ENCODE assay signal across 23 mouse cellular contexts in the genomic region with DNA sequence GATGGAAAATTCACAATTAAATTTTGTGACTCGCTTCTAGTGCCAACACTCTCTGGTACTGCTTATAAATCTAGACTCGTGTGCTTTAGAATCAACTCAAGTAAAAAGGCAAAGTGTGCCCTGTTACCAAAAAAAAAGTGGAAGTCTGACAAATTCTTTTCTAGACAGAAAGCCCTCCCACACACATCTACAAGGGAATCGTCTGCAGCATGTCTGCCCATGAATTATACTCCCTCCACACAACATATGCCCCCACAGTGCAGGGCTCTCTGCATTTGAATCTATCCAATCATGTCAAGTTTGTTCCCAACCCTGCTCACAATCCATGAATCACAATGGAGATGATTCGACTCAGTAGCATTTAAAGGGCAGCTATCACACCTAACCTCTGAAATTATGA.
DNase-seq lines count a peak whose midpoint lies in the region; ATAC-seq and TF ChIP-seq lines count a peak whose summit lies in the region.
"Had no signal": no experiment of that assay in that cellular context is flagged by ENCODE, and none has a peak within 500 bp of the region (broad histone marks: within the 10 kb centered on the region; RNA-seq: fewer than 3 reads in every experiment).

No protein-coding gene starts in this region.

- peak; percentile 7 for DNase-seq in kidney, postnatal 0 days (ENCODE audit: low spot score)
- DNase-seq in kidney, postnatal 25 days = no peak
- peak; percentile 64 for DNase-seq in right cerebral cortex, adult 18-20 months
- no peak for DNase-seq in right cerebral cortex, postnatal 4 days
- peak; percentile 13 for DNase-seq in right cerebral cortex, postnatal 14 days
- DNase-seq in ovary, postnatal 14 days (ENCODE audit: low spot score) = no peak
- DNase-seq in urinary bladder, postnatal 4 days (ENCODE audit: low spot score in 2 of 2) = no peak
- DNase-seq: adrenal gland, postnatal 25 days; cerebellum, adult 11 months; cerebellum, postnatal 10 days; gastrocnemius, postnatal 10 days; kidney, postnatal 14 days; thymus, adult 18-20 months had no signal

- no peak overlapping the region for H3K9ac ChIP-seq in kidney, postnatal 0 days (ENCODE audit: low read depth, low read length)
- H3K9ac ChIP-seq: hindbrain, embryonic 15.5 days; neural tube, embryonic 13.5 days; stomach, embryonic 15.5 days had no signal

- H3K4me3 ChIP-seq in kidney, postnatal 0 days (replicated peaks; ENCODE audit: low read depth, low read length) = no peak overlapping the region
- H3K4me3 ChIP-seq: embryonic facial prominence, embryonic 10.5 days; heart, embryonic 10.5 days; hindbrain, embryonic 15.5 days; midbrain, embryonic 10.5 days; myocyte; neural tube, embryonic 13.5 days; stomach, embryonic 15.5 days had no signal

- ATAC-seq in kidney, postnatal 0 days (replicated peaks; ENCODE audit: low FRiP score, low read depth) = no peak
- ATAC-seq: forebrain, embryonic 16.5 days; lung, postnatal 0 days; midbrain, embryonic 16.5 days had no signal

- H3K4me2 ChIP-seq in kidney, postnatal 0 days (ENCODE audit: low read length) = no peak overlapping the region
- H3K4me2 ChIP-seq: hindbrain, embryonic 15.5 days; neural tube, embryonic 13.5 days; stomach, embryonic 15.5 days had no signal

- TF ChIP-seq CTCF in kidney, postnatal 0 days (IDR thresholded peaks at IDR 0.05; ENCODE audit: low read depth) = no peak

- H3K9me3 ChIP-seq in kidney, postnatal 0 days (replicated peaks; ENCODE audit: low read length) = no peaks in the 10 kb centered on the region
- H3K9me3 ChIP-seq: hindbrain, embryonic 15.5 days; stomach, embryonic 15.5 days had no signal

- H3K27me3 ChIP-seq in kidney, postnatal 0 days (ENCODE audit: insufficient read depth, low read length) = no peaks in the 10 kb centered on the region
- H3K27me3 ChIP-seq: hindbrain, embryonic 15.5 days; neural tube, embryonic 13.5 days; stomach, embryonic 15.5 days had no signal

- 39% methylated on average over 4 of the region's 4 CpGs for whole genome bisulfite sequencing in kidney, postnatal 0 days

- H3K27ac ChIP-seq in kidney, postnatal 0 days = no peak overlapping the region
- H3K27ac ChIP-seq: embryonic facial prominence, embryonic 10.5 days; heart, embryonic 10.5 days; hindbrain, embryonic 15.5 days; midbrain, embryonic 10.5 days; neural tube, embryonic 13.5 days; stomach, embryonic 15.5 days had no signal

- no peaks in the 10 kb centered on the region for H3K36me3 ChIP-seq in kidney, postnatal 0 days (ENCODE audit: insufficient read depth, low read length)
- H3K36me3 ChIP-seq: embryonic facial prominence, embryonic 10.5 days; heart, embryonic 10.5 days; hindbrain, embryonic 15.5 days; midbrain, embryonic 10.5 days; stomach, embryonic 15.5 days had no signal

- no peaks in the 10 kb centered on the region for H3K4me1 ChIP-seq in kidney, postnatal 0 days (replicated peaks; ENCODE audit: insufficient read depth, low read length)
- H3K4me1 ChIP-seq: embryonic facial prominence, embryonic 10.5 days; heart, embryonic 10.5 days; midbrain, embryonic 10.5 days; stomach, embryonic 15.5 days had no signal

Comparison
In these comparisons a context has a peak if more than half of its experiments do, and no peak if none do; other contexts are left out.
1. DNase-seq: peak in kidney, postnatal 0 days (single experiment), right cerebral cortex, adult 18-20 months (single experiment) and right cerebral cortex, postnatal 14 days (single experiment); none in kidney, postnatal 25 days (0 of 2), right cerebral cortex, postnatal 4 days (single experiment), ovary, postnatal 14 days (single experiment) and urinary bladder, postnatal 4 days (0 of 2).